Mouse (Mus musculus) left cerebral cortex, postnatal 25 days (tissue): ENCODE results near the gene 9530068E07Rik. TPM values are rescaled to one million over a fixed set of nuclear protein-coding genes. Genes with fewer than 3 reads are reported as not detected.
A peak's percentile ranks its signal among the peaks of the same experiment; 100 is the strongest.
"Not testable (repeated sequence)": the region's sequence is repeated elsewhere in the genome, so short reads cannot be mapped to it uniquely, and the experiment has no call there.

Experiments used
- DNase-seq, 2 experiments: peaks; one replicate each; pipeline ENCODE4 v3.0.0; 2022; ENCODE audit warnings: low spot score in 2 of 2, mixed read lengths in 1 of 2
- intact Hi-C: fragments of 180-260 bp; cut with DNase I; formaldehyde crosslinking; loops from one replicate; pipeline ENCODE4 v1.15.1; 2025
- total RNA-seq, 2 experiments: library from RNA; stranded (reverse); gene quantifications; 2 replicates each; pipeline ENCODE4 v1.2.3; 2021

9530068E07Rik gene
- total RNA-seq, 2 experiments from 2014 or later, result 66.9 to 68.5 TPM

DNA sequence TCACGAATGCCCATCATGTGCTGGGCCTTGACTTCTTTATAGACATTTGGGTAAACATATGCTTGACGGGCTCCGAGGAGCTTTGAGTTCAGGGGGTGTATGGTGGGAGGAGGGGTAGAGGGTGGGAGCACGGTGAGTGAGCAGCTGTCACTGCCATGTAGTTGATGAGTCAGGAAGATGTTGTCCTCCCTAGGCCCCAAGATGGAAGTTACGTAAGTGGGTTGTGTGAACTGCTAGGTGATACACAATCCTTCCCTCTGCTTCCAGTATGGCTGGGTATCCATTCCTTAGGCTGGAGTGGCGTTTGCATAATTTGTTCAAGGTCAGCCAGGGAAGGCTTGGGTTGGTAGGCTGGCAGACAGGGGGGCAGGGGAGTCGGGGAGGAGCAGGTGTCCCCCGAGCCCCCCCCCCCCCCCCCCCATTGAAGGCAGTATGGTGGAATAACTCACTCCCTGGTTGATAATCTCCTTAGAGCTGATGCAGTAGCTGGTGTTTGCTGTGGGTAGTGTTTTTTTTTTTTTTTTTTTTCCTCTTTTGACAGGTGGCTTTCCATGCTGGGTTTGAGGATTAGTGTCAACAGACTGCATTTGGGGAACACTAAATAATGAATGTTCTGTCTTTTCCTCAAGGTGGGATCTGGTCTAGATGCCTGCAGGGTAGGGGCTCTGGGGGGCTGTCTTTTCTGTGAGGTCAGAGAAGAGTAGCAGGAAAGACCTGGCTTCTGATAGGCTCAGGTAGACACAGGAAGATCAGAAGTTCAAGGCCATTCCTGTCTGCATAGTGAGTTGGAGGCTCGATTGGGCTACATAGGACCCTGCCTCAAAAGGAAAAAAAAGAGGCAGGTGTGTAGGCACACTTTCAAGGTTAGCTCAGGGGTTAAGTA is 26.7 kb upstream of the 9530068E07Rik start:
- peak in 1 of 2 experiments; percentile 59 for DNase-seq
- intact Hi-C loops, result no loop called here

DNA sequence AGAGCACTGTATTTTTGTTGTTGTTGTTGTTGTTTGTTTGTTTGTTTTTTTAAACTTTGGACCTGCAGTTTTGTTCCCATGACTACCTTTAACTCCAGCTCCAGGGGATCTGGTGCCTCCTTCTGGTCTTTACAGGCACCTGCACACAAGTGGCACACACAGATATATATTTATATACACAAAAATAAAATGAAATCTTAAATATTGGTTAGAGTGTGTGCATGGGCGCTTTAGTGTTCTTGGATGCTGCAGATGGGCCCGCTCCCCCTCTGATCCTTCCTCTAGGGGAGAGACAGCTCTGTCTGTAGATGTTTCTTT is 26.1 kb upstream of the 9530068E07Rik start:
- DNase-seq, result no peak
- intact Hi-C loops, result no loop called here

DNA sequence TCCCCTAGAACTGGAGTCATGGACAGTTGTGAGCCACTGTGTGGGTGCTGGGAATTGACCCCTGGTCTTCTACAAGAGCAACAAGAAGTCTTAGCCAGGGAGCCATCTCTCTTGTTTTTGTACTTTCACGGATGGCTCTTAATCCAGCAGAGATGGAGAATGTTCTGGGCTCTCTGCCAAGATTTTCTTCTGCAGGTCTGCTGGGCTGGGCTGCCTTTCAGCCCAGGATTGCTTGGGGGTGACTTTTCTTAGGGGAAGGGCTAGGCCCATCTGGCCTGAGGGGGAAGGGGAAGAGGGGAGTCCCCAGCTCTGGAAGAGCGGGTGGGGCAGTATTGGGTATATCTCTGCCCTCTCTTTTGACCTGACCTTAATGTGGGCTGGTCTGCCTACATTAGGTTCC is 25.7 kb upstream of the 9530068E07Rik start:
- DNase-seq, result peak; percentile 37 to 66
- intact Hi-C loops, result no loop called here

DNA sequence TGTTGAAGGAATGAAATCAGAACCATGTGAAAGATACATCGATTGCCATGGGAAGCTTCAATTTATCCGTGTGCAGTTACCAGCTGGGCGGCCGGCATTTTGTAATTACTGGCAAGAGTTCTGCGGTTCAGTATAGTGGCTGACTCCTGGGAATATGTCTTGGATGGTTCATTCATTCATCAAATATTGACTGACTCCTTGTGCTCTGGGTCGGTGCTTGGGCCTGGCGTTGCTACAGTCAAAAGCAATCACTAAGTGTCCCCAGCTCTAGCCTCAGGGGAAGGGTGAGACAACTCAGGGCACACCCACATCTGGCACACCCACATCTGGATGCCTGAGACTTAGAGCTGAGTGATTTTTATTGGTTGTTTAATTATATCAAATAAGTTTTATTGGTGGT is 22.4 kb upstream of the 9530068E07Rik start:
- intact Hi-C loops, result no loop called here
- DNase-seq, result no peak

DNA sequence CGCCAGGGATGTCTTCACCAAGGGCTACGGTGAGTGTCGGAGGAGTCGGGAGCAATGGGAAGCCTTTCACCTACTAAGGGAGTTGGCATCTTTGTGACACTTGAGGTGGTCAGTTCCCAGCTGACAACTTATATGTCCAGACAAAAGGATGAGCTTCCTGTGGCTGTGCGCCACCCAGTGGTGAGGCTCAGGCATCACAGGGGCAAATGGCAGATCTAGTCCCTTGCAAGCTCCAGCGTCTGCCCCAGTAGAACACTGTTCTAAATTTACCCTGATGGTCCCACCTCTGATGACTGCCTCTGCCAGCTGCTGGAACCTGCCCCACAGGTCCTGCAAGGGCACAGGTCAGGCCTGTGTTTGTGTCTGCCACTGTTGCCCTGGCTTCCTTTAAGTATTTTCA is 21.9 kb upstream of the 9530068E07Rik start:
- intact Hi-C loops, result no loop called here

DNA sequence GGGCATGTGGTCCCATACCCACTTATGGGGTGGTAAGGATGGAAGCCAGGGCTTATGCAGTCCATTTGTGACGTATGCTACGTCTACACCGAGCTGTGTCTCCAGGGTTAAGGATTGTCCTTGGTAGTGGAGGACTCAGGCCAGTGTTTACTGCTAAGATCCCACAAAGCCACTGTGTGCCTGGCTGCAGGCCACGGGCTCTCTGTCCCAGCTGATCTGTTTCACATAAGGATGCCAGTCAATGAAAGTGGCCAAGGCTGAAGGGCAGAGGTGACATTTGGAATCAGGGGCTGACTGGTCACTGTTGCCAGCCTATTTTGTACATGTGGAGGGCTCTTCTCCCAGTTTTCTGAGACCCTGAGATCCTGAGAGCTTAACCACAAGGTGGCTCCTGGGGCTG is 18.6 kb upstream of the 9530068E07Rik start:
- intact Hi-C loops, result no loop called here
- no peak for DNase-seq

More for the DNA sequence above, 21.9 kb upstream of the 9530068E07Rik start:
- peak in 1 of 2 experiments; percentile 40 for DNase-seq

DNA sequence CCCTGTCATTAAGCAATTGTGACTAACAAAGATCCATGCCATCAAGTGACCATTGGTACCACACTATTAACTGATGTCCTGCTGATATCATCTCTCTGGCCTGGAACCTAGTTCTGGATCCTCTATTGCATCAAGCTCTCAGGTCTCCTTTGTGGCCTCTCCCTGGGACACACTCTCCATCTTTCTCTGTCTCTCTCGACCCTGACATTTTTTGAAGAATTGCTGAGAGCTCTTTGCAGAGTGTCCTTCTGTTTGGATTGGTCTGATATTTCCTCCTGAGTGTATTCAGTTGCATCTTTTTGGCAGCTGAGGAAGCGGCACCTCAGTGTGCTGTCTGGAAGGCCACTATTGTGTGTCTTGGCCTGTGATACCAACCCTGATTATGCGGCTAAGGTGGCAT is 17.0 kb upstream of the 9530068E07Rik start:
- DNase-seq, result no peak
- intact Hi-C loops, result no loop called here

DNA sequence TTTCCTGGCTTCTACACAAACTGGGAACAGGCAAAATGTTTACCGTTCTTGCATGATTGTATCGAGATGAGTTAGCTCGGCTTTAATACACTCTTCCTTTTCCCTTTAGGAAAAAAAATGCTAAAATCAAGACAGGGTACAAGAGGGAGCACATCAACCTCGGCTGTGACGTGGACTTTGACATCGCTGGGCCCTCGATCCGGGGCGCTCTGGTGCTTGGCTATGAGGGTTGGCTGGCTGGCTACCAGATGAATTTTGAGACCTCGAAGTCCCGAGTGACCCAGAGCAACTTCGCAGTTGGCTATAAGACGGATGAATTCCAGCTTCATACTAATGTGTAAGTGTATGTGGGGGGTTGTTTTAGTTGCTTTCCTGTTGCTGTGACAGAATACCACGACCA is 12.5 kb upstream of the 9530068E07Rik start:
- intact Hi-C loops, result no loop called here
- DNase-seq, result no peak

DNA sequence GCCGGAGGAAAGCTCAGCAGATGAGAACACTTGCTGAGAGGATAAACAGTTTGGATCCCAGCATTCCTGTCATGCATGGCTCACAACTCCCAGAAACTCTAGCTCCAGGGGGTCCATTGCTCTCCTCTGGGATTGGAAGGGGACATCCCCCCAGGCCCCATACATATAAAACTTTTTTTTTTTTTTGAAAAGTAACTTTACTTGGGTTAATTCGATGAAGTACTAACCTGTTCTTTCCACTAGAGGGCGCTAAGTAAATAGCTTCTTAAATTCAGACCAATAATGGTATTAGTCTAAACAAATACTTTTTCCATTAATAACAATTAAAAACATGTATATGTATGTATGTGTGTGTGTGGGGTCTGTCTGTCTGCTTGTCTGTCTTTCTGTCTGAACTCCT is 11.6 kb upstream of the 9530068E07Rik start:
- intact Hi-C loops, result no loop called here
- DNase-seq, result no peak

DNA sequence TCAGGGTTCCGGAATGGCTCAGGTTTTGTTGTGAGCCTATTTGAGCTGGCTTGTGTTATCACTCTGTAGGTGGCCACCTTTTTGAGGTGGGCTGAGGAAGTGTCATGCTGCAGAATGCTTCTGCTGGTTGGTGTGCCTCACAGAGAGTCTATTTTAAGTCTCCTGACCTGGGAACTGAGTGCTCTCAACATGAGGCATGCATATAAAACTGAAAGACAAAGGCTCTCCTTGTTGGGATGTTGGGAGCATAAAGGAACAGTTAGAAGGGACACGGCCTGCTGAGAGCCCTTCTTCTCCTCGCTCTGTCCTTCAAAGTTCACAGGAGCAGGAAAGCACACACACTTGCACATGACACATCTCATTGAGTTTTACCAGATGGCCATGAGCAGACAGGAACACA is 9.3 kb upstream of the 9530068E07Rik start:
- DNase-seq, result no peak
- intact Hi-C loops, result no loop called here

DNA sequence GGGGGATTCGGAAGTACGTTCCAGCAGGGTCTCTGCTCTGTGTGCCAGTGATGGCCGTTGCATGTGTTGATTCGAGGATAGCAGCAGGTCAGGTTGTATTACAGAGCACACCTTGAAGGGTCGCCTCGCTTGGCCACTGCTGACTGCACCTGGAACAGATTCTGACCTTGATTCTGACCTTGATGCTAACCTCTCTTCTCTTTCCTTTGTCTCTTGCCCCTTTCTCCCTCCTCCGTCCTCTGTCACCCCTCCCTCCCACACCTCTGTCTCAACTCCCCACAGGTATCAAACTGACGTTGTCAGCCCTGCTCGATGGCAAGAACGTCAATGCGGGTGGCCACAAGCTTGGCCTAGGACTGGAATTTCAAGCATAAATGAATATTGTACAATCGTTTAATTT is 8.1 kb upstream of the 9530068E07Rik start:
- DNase-seq, result no peak
- intact Hi-C loops, result no loop called here

DNA sequence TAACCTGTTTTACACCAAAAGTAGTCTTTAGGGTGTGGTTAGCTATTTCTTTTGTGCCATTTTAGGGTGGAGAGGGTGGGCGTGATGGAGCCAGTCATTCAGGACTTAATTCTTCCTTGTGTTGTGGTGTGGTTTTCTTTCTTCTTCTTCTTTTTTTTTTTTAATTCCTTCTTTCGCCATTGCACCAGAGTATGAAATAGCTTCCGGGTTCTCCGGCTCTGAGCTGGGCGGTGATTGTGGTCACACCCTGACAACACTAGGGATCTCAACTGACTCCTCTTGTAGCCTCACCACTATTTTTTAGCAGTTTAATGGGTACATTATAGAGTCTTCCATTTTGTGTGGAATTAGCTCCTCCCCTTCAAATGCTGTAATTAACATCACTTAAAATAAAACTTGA is 7.2 kb upstream of the 9530068E07Rik start:
- DNase-seq, intact Hi-C loops: not testable (repeated sequence)

DNA sequence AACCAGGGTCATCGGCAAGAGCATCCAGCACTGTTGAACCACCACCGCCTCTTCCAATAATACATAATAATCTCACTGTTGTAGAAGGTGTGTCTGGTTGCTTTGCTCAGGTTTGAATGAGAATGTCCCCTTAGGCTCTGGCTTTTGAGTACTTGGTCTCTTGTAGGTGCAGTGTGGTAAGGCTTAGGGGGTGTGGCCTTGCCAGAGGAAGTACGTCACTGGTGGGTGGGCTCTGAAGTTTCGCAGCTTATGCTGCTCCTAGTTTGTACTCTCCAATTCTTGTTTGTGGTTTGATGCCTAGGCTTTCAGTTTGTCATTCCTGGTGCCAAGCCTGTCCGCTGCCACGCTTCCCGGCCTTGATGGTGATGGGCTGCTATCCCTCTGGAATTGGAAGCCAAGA is 6.3 kb upstream of the 9530068E07Rik start:
- DNase-seq, result no peak
- intact Hi-C loops, result no loop called here

DNA sequence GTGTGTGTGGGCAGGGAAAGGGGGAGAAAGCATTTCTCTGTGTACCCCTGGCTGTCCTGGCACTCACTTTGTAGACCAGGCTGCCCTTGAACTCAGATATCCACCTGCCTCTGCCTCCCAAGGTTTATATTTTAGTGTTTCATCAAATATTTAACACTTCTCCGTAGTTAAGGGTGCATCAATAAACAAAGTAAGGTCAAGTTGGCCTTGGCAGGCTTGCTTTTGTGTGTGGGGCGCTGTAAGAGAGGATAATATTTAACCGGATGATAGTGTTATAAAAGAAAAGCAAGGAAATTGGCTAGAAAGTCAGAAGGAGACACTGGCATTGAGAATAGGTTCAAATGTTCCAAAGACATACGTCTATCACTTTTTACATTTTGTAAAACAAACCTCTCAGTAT is 1.7 kb upstream of the 9530068E07Rik start:
- no peak for DNase-seq
- intact Hi-C loops, result no loop called here

DNA sequence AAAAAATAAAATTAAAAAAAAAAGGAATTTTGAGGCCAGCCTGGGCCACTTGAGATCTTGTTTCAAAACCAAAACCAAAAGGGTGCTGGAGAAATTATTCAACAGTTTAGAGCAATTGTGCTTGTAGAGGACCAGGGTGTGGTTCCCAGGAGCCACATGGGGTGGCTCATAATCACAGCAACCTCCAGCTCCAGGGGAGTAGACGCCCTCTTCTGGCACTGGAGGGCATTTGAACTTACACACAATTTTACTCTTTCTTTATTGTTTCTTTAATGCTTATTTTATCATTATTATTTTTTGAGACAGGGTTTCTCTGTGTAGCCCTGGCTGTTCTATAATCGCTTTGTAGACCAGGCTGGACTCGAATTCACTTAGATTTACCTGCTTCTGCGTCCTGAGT is 885 bp upstream of the 9530068E07Rik start:
- intact Hi-C loops, result no loop called here
- DNase-seq, result no peak

DNA sequence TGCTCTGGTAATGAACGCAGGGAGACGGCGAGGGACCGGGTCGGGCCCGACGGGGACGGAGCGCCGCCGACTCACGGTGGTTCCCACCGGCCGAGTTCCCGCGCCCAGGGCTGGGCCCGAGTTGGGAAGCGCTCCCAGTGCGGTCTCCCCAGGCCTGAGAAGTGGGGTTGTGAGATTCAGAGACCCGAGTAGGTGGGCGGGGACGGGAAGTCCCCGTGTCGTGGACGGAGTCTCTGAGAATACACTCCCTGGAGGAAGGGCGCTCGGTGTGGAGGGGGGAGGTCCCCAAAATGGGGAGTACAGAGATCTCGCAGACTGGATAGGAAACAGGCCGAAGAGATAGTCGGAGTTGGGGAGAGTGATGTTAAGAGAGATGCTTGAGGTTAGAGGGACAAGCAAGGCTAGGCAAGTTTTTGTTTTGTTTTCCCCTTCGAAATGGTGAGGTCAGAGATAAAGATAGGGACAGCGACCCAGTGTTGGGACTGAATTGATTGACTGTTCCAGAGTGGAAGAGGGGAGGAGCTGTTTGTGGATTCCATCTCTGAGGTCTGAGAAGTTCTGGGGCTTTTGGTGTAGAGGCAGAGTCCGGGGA is 465 bp downstream of the 9530068E07Rik start:
- intact Hi-C loops, result no loop called here
- no peak for DNase-seq

DNA sequence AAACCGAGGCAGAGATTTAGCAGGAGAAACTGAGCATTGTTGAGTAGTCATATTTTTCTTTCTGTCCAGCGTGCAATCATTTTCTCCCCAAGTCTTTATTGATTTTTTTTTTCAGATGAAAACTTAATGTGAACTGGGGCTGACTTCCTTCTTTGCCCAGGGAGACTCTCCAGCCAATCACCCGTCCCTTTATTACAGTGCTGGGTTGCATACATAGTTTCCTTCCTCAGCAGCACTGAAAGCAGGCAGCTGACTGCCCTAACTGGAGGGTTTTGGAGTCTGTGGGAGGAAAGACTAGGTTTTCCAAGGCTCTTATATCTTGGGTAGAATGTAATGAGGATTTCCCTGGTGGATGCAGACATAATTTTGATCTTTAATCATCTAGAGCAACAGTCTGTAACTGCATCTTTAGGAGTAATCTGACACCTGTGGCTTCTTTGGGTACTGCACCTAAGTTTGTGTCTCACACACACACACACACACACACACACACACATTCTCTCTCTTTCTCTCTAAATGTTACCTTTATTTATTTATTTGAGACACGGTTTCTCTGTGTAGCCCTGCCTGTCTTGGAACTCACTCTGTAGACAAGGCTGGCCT is 1.3 kb downstream of the 9530068E07Rik start:
- no peak for DNase-seq
- intact Hi-C loops, result no loop called here

DNA sequence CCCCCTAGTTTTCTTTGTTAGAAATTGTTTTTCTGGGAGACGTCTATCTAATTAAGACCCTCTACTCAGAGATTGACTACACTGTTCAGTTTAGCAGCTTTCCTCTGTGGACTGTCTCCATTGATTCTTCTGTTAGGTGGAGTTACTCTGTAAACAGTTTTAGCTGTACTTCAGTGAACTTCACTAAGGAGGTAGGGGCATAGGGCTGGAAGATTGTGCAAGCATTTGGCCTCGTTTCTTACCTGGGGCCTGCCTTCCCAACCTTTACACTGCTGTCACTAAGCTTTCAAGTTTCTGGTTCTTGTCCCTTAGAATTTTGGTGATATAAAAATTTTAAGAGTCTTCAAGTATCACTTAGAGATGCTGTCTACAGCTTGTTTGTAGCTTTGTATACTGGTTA is 5.2 kb downstream of the 9530068E07Rik start:
- DNase-seq, result no peak
- intact Hi-C loops, result no loop called here

DNA sequence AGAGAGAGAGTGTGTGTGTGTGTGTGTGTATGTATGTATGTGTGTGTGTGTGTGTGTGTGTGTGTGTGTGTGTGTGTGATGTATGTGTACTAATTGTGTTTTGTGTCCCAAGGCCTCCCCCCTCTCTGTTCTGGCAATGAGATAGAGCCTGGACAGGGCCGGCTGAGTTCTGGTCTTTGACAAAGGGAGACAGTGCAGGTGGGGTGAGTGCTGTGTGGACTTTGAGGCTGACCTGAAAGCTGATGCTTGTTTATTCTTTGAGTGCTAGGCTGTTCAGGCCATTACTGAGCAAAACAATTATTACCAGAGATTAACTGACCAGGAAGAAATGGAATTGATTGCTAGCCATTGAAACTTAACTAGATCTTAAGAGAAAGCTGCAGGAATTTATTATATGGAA is 6.3 kb downstream of the 9530068E07Rik start:
- no peak for DNase-seq
- intact Hi-C loops, result no loop called here

DNA sequence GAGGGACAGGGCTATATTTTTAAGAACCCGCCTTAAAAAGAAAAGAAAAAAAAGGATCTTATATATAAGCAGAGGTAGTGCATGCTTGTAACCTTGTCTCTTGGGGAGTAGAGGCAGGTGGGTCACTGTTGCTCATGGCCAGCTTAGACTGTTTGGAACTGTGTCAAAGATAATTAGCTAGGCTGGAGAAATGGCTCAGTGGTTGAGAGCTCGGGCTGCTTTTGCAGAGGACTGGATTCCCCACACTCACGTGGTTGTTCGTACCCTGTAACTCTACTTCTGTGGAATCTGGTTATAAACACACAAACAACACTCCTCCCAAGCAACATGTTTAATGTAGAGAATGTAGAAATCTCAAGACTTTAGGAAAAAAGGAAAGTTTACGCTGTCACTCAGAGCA is 8.0 kb downstream of the 9530068E07Rik start:
- intact Hi-C loops, result no loop called here
- no peak for DNase-seq

DNA sequence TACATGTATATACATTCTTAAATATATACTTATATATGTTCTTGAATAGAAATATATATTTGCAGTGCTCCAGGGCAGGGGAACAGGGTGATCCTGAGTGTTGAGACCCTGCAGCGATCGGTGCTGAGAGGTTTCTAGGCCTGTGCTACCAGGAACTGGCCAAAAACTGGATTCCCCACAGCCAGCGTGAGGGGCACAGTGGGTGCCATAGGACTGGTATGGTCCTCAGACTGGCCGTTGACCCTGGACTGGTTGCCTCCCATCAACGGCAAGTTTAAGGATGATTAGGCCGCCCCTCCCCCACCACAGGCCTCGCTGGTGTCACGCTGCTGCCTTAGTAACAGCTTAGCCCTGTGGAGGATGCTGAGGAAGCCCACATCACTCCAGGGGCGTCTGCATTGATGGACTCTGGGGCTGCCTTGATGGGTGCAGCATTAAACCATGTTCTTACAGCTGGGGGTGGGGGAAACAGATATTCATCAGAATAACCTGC is 9.0 kb downstream of the 9530068E07Rik start:
- intact Hi-C loops, result no loop called here
- DNase-seq, result no peak
